Mouse (Mus musculus): ENCODE data around the gene Olfr48. TPM values are rescaled to one million over a fixed set of nuclear protein-coding genes. Genes with fewer than 3 reads are reported as not detected.

Gene Olfr48
- total RNA-seq (2017), result not detected in 3 replicates

DNA sequence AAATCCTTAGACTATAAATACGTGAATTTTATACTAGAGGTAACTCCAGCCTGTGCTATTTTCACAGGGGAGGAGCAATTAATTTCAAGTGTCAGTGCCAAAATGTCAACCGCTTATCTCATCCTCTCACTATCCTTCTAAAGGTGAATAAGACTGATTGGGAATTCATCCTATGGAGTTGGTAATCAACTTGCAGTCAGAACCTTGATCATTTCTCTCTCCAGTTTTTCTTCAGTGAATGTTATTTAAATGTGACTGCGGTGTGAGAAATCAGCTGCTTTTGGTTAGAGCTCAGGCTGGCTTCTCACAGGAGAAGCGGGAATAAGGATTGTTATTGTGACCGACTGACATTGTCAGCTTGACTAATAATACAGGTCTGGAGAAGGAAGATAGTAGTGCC, at the start of gene Olfr48:
Gene Olfr48, minus strand, starts transcription at position 101 of the 400 bp plus-strand sequence.
- ATAC-seq (replicated peaks; ENCODE audit: insufficient number of reproducible peaks, low FRiP score, low TSS enrichment, poor library complexity, severe bottlenecking), result no peak

DNA sequence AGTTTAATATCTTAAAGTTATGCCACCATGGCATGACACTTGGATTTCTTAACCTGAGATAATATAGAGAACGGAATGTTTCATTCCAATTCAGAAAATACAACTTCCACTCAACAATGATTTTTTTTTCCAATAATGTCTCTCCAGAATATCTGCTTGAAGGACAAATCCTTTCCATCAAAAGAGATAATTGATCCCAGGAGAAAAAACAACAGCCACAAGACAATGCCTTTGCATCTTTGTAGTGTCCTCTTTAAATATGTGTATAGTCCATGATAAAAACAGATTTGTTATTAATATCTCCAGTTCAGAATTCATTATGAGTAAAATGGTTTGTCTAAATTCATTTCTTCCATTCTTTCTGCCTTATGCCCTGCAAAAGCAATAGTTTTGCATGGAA, 30.1 kb upstream of the Olfr48 start, which contains the start of gene Olfr1257:
Gene Olfr1257, plus strand, starts transcription at position 301 of the 400 bp plus-strand sequence.
- no peak for ATAC-seq (replicated peaks; ENCODE audit: insufficient number of reproducible peaks, low FRiP score, low TSS enrichment, poor library complexity, severe bottlenecking)

DNA sequence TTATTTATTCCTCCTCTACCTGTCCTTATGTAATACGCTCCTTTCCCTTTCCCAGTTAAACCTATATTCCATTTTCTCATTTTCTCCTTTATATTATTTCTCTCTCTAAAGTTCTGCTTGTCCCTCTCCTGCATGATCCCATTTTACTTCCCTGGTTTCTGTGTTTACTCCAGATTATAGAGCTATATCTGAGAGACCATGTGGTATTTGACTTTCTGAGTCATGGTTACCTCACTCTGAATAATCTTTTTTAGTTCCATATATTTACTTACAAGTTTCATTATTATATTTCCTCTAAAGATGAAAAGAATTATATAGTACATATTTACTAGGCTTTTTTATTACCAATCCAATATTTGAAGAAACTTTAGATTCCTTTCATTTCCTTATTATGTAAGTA, 1.2 kb upstream of the Olfr48 start:
- ATAC-seq (replicated peaks; ENCODE audit: insufficient number of reproducible peaks, low FRiP score, low TSS enrichment, poor library complexity, severe bottlenecking), result no peak

DNA sequence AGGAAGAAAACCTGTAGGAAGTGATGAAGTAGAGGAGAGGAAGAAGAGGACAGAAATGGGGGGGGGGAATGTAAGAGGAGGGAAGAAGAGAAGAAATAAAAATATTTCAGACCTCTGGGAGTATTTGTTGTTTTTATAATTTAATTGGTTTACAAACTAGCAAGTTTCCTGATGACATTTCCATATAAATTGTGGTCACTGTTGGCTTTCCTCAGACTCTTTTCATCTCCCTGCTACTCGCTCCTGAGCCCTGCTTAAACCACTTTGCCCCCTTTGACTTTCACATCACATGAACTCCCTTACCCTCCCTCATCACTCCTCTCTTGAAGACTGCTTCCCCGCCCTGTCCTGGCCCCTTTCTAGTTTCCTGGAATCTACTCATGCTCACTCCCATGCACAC, 6.5 kb downstream of the Olfr48 start, which contains the start of gene Olfr1256:
Gene Olfr1256, minus strand, starts transcription at position 101 of the 400 bp plus-strand sequence.
- no peak for ATAC-seq (replicated peaks; ENCODE audit: insufficient number of reproducible peaks, low FRiP score, low TSS enrichment, poor library complexity, severe bottlenecking)

DNA sequence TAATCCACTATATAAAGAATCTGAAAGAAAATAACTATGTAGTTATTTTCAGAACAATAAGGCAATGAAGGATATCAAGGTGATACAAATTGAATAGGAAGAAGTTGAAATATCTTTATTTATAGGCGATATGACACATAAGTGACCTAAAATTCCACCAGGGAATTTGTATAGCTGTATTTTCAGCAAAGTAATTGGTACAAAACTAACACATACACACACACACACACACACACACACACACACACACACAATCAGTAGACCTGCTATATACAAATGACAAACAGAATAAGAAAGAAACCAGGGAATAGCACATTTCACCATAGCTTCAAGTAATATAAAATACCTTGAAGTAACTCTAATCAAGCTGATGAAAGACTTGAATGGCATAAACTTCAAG, 27.8 kb downstream of the Olfr48 start:
- ATAC-seq (replicated peaks; ENCODE audit: insufficient number of reproducible peaks, low FRiP score, low TSS enrichment, poor library complexity, severe bottlenecking), result no peak

DNA sequence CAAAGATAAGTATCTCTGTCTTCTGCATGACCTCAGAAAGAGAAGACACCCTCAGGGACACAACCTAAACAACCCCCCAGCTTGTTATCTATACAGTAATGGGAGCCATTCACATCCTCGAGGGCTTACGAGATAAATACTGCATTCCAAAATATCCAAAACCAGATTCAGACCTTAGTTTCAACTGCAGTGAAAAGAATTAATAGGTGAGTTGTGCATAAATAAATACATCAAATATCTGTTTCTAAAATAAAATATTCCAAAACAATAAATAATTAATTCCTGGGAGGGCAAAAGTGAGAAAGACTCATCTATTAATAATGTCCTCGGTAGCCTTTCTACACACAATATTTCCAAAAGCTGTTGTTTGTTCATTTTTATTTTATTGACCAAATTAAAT, 36.3 kb downstream of the Olfr48 start, which contains the start of gene Olfr1255:
Gene Olfr1255, plus strand, starts transcription at position 301 of the 400 bp plus-strand sequence.
- ATAC-seq (replicated peaks; ENCODE audit: insufficient number of reproducible peaks, low FRiP score, low TSS enrichment, poor library complexity, severe bottlenecking), result no peak

DNA sequence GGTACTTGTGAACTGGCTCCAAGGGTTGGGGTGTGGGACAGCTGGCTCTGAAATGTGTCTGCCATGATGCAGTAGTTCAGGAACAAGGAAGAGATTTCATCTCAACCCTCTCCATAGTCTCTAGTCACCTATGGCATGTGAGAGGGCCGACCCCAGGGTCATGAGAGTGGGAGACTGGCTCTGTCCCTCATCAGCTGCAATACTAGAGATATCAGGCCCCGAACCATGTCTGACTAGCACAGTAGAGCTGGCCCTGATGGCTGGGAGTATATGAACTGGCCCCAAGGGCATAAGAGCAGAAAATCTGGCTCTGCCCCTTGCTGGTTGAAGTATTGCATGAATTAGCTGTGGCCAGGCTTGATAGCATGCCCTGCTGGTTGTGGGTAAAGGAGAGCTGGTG, 37.3 kb downstream of the Olfr48 start:
- no peak for ATAC-seq (replicated peaks; ENCODE audit: insufficient number of reproducible peaks, low FRiP score, low TSS enrichment, poor library complexity, severe bottlenecking)

DNA sequence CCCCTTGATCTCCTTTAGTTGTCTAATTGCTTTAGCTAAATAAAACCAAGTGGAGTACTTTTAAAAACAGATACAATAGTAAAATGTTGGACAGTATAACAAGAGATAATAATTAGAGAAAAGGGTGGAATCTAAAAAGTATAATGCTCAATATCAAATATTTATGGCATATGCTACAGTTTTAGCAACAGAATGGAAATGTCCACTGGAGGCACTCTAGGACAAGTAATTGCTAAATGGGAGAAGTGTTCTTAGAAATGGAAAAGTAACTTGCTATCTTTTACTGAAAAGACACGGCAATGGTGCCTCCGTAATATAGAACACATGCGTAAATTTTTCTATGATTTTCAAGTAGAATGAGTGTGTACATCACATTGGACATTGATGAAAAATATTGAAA, 48.4 kb downstream of the Olfr48 start:
- ATAC-seq (replicated peaks; ENCODE audit: insufficient number of reproducible peaks, low FRiP score, low TSS enrichment, poor library complexity, severe bottlenecking), result no peak

DNA sequence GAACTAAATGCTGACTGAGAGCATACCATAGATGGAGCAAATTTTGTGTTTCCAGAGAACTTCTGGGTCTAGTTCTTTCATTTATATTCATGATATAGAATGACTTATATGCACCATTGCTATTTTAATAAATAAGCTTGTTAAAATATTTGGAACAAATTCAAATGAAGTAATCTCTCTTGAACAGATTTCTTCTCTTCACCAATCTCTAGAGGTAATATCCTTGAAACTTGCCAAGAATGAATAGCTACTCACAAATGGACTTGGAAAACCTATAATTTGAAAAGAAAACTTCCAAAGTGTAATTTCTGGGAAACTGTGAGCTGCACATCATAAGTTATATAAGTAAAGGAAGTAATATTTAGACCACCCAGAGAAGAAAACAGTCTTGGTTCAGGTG, 54.5 kb downstream of the Olfr48 start, which contains the start of gene Olfr1254:
Gene Olfr1254, minus strand, starts transcription at position 101 of the 400 bp plus-strand sequence.
- no peak for ATAC-seq (replicated peaks; ENCODE audit: insufficient number of reproducible peaks, low FRiP score, low TSS enrichment, poor library complexity, severe bottlenecking)

Other genes starting within 250 kb of the Olfr48 start
- gene Olfr1247, start 234.1 kb downstream of the Olfr48 start, total RNA-seq (2017), result 0.32 TPM in 1 of 3 replicates, not detected in the others
- gene Olfr1248, start 230.0 kb downstream of the Olfr48 start, total RNA-seq (2017), result not detected in 3 replicates
- not detected in 3 replicates for gene Olfr1249, start 213.2 kb downstream of the Olfr48 start, total RNA-seq (2017)
- gene Olfr1250, start 186.7 kb downstream of the Olfr48 start, total RNA-seq (2017), result 0.10 TPM in 1 of 3 replicates, not detected in the others
- gene Olfr1251, start 176.3 kb downstream of the Olfr48 start, total RNA-seq (2017), result not detected in 3 replicates
- not detected in 3 replicates for gene Olfr1252, start 123.2 kb downstream of the Olfr48 start, total RNA-seq (2017)
- not detected in 3 replicates for gene Olfr1253, start 91.1 kb downstream of the Olfr48 start, total RNA-seq (2017)
- not detected in 3 replicates for gene Olfr1254, start 54.6 kb downstream of the Olfr48 start, total RNA-seq (2017)
- gene Olfr1255, start 36.2 kb downstream of the Olfr48 start, total RNA-seq (2017), result not detected in 3 replicates
- not detected in 3 replicates for gene Olfr1256, start 6.7 kb downstream of the Olfr48 start, total RNA-seq (2017)
- not detected in 3 replicates for gene Olfr1257, start 30.2 kb upstream of the Olfr48 start, total RNA-seq (2017)
- 0.19 TPM in 1 of 3 replicates, not detected in the others for gene Olfr1258, start 79.1 kb upstream of the Olfr48 start, total RNA-seq (2017)
- gene Olfr1259, start 100.5 kb upstream of the Olfr48 start, total RNA-seq (2017), result 1.1 TPM in 1 of 3 replicates, not detected in the others
- not detected in 3 replicates for gene Olfr1260, start 126.1 kb upstream of the Olfr48 start, total RNA-seq (2017)
- gene Olfr1261, start 143.0 kb upstream of the Olfr48 start, total RNA-seq (2017), result not detected in 3 replicates
- gene Olfr1262, start 151.9 kb upstream of the Olfr48 start, total RNA-seq (2017), result not detected in 3 replicates
- not detected in 3 replicates for gene Olfr1263, start 163.9 kb upstream of the Olfr48 start, total RNA-seq (2017)
- not detected in 3 replicates for gene Olfr1264, start 177.4 kb upstream of the Olfr48 start, total RNA-seq (2017)
- not detected in 3 replicates for gene Olfr1265, start 187.1 kb upstream of the Olfr48 start, total RNA-seq (2017)
- not detected in 3 replicates for gene Olfr140, start 215.4 kb upstream of the Olfr48 start, total RNA-seq (2017)

Data from monocyte, adult 5-6 weeks (primary cell).